Mouse (Mus musculus) small intestine, adult 2 months (tissue): ENCODE data around the gene Fbn1.

ENCODE experiments used
- CTCF ChIP-seq: fragments of 200-500 bp; IDR thresholded peaks from 2 replicates; pipeline ENCODE4 v1.5.1; 2012; ENCODE audit warnings: low read depth, mild to moderate bottlenecking, control low read depth, inconsistent platforms, low read length, moderate library complexity, mixed read lengths; ENCODE audit not compliant: insufficient replicate concordance, insufficient read length; ENCODE audit errors: extremely low read depth
- POLR2A ChIP-seq: fragments of 200-500 bp; IDR thresholded peaks from 2 replicates; pipeline ENCODE4 v1.6.1; 2012; ENCODE audit warnings: low read depth, mild to moderate bottlenecking, control low read depth, inconsistent platforms, low read length, moderate library complexity

- TF ChIP-seq CTCF (no peak), POLR2A (no peak)
Observed at GRCm38 (mm10) chr2:125263753-125264152, 244.0 kb downstream of the Fbn1 start.
